Mouse (Mus musculus) hindbrain, embryonic 16.5 days (tissue): ENCODE measurements around the gene Maff. TPM values are rescaled to one million over a fixed set of nuclear protein-coding genes. Genes with fewer than 3 reads are reported as not detected.

Experiments used
- ATAC-seq: fragments of 200-750 bp; cut with Nextera tagmentation; 2 replicates; pipeline ENCODE4 v1.8.0; 2017; ENCODE audit warnings: moderate TSS enrichment, moderate library complexity
- H3K27ac ChIP-seq: fragments of 300-500 bp; sonication (generic); 2 replicates; pipeline ENCODE4 v1.5.1; 2014; ENCODE audit warnings: low read depth, mild to moderate bottlenecking, control low read depth, low read length, moderate library complexity
- H3K27me3 ChIP-seq: fragments of 300-500 bp; sonication (generic); replicated peaks from 2 replicates; pipeline ENCODE4 v1.6.1; 2014; ENCODE audit warnings: low read length; ENCODE audit not compliant: control insufficient read depth, insufficient read depth
- H3K36me3 ChIP-seq: fragments of 300-500 bp; sonication (generic); 2 replicates; pipeline ENCODE4 v1.6.1; 2014; ENCODE audit warnings: mild to moderate bottlenecking, low read length, moderate library complexity, mixed read lengths; ENCODE audit not compliant: control insufficient read depth, insufficient read depth
- H3K4me1 ChIP-seq: fragments of 300-500 bp; sonication (generic); 2 replicates; pipeline ENCODE4 v1.6.1; 2014; ENCODE audit warnings: low read depth, low read length; ENCODE audit not compliant: control insufficient read depth, insufficient read depth
- H3K4me2 ChIP-seq: fragments of 300-500 bp; sonication (generic); 2 replicates; pipeline ENCODE4 v1.6.1; 2014; ENCODE audit warnings: mild to moderate bottlenecking, low read length, control low read depth, moderate library complexity
- H3K4me3 ChIP-seq: fragments of 300-500 bp; sonication (generic); 2 replicates; pipeline ENCODE4 v1.5.1; 2014; ENCODE audit warnings: mild to moderate bottlenecking, low read length, control low read depth, moderate library complexity
- H3K9ac ChIP-seq: fragments of 300-500 bp; sonication (generic); 2 replicates; pipeline ENCODE4 v1.6.1; 2014; ENCODE audit warnings: low read depth, mild to moderate bottlenecking, control low read depth, low read length, moderate library complexity
- H3K9me3 ChIP-seq: fragments of 300-500 bp; sonication (generic); 2 replicates; pipeline ENCODE4 v1.6.1; 2014; ENCODE audit warnings: mild to moderate bottlenecking, low read length, moderate library complexity; ENCODE audit not compliant: control insufficient read depth
- WGBS: fragments of 180-500 bp; shearing (Covaris S2); extraction: QIAGEN DNeasy Blood & Tissue Kit; methylation state at CpG from one replicate; pipeline ENCODE4 v1.1.7; 2014; 5-methylcytosine and 5-hydroxymethylcytosine counted together
- polyA plus RNA-seq: library from polyadenylated mRNA; unstranded; fragments of >200 nt; fragmentation: Nextera tagmentation; extraction: Ambion mirVana; gene quantifications from 2 replicates; pipeline ENCODE4 v1.2.1, GENCODE M21; 2015

Gene Maff
- 1.1 and 1.2 TPM in 2 replicates for polyA plus RNA-seq

GRCm38 (mm10) chr15:79346051-79346793 is at the start of gene Maff:
Gene Maff, plus strand, starts transcription at chr15:79346621.
- Histone ChIP-seq H3K4me1 (peaks cover 8% of the 10 kb centered on the region), H3K9me3 (no peaks in the 10 kb centered on the region), H3K4me2 (peak within 1 kb of the TSS; percentile 85), H3K4me3 (peak within 1 kb of the TSS; percentile 53), H3K27me3 (no peaks in the 10 kb centered on the region; the same call in 1 of the 2 replicates), H3K36me3 (no peaks in the 10 kb centered on the region), H3K27ac (peak within 1 kb of the TSS; percentile 71), H3K9ac (peak within 1 kb of the TSS; percentile 78)
- ATAC-seq: no peak
- 55% methylated on average over 8 of the region's 8 CpGs for WGBS

GRCm38 (mm10) chr15:79298553-79298952 is 47.9 kb upstream of the Maff start:
- Histone ChIP-seq H3K9me3 (no peaks in the 10 kb centered on the region), H3K4me1 (no peaks in the 10 kb centered on the region), H3K9ac (no peak overlapping the region), H3K27me3 (no peaks in the 10 kb centered on the region), H3K4me3 (no peak overlapping the region), H3K27ac (no peak overlapping the region), H3K4me2 (no peak overlapping the region), H3K36me3 (no peaks in the 10 kb centered on the region)
- ATAC-seq: no peak
- WGBS: 83% methylated on average over 6 of the region's 6 CpGs

GRCm38 (mm10) chr15:79299563-79300155 is 46.8 kb upstream of the Maff start:
- H3K4me3 ChIP-seq: no peak overlapping the region
- WGBS: 89% methylated on average over 2 of the region's 2 CpGs
- H3K9ac ChIP-seq: no peak overlapping the region
- H3K4me2 ChIP-seq: no peak overlapping the region
- no peaks in the 10 kb centered on the region for H3K36me3 ChIP-seq
- no peaks in the 10 kb centered on the region for H3K4me1 ChIP-seq
- no peaks in the 10 kb centered on the region for H3K27me3 ChIP-seq
- no peaks in the 10 kb centered on the region for H3K9me3 ChIP-seq
- no peak overlapping the region for H3K27ac ChIP-seq
- no peak for ATAC-seq

GRCm38 (mm10) chr15:79303725-79304124 is 42.7 kb upstream of the Maff start:
- no peak overlapping the region for H3K4me3 ChIP-seq
- H3K27me3 ChIP-seq: no peaks in the 10 kb centered on the region
- no peaks in the 10 kb centered on the region for H3K9me3 ChIP-seq
- ATAC-seq: no peak
- H3K27ac ChIP-seq: no peak overlapping the region
- H3K36me3 ChIP-seq: no peaks in the 10 kb centered on the region; the same call in 1 of the 2 replicates
- no peak overlapping the region for H3K4me2 ChIP-seq
- no peak overlapping the region for H3K9ac ChIP-seq
- H3K4me1 ChIP-seq: no peaks in the 10 kb centered on the region
- 91% methylated on average over 8 of the region's 8 CpGs for WGBS

- H3K36me3 ChIP-seq: no peaks in the 10 kb centered on the region; the same call in 1 of the 2 replicates
Observed at GRCm38 (mm10) chr15:79304832-79305231, 41.6 kb upstream of the Maff start.

GRCm38 (mm10) chr15:79306043-79306637 is 40.3 kb upstream of the Maff start:
- Histone ChIP-seq H3K27ac (no peak overlapping the region), H3K9ac (no peak overlapping the region), H3K9me3 (no peaks in the 10 kb centered on the region), H3K4me2 (no peak overlapping the region), H3K27me3 (no peaks in the 10 kb centered on the region), H3K36me3 (peaks cover 3% of the 10 kb centered on the region), H3K4me3 (no peak overlapping the region), H3K4me1 (no peaks in the 10 kb centered on the region)
- 70% methylated on average over 23 of the region's 23 CpGs for WGBS
- no peak for ATAC-seq

More at GRCm38 (mm10) chr15:79304832-79305231, 41.6 kb upstream of the Maff start:
- Histone ChIP-seq H3K27me3 (no peaks in the 10 kb centered on the region), H3K4me3 (no peak overlapping the region), H3K4me1 (no peaks in the 10 kb centered on the region), H3K27ac (no peak overlapping the region), H3K9ac (no peak overlapping the region), H3K4me2 (no peak overlapping the region), H3K9me3 (no peaks in the 10 kb centered on the region)
- 62% methylated on average over 5 of the region's 5 CpGs for WGBS
- no peak for ATAC-seq

GRCm38 (mm10) chr15:79307861-79308260 is 38.6 kb upstream of the Maff start:
- H3K9ac ChIP-seq: no peak overlapping the region
- H3K4me2 ChIP-seq: no peak overlapping the region
- no peak overlapping the region for H3K27ac ChIP-seq
- H3K36me3 ChIP-seq: peaks cover 5% of the 10 kb centered on the region
- no peak overlapping the region for H3K4me3 ChIP-seq
- no peaks in the 10 kb centered on the region for H3K4me1 ChIP-seq
- ATAC-seq: no peak
- 71% methylated on average over 4 of the region's 4 CpGs for WGBS
- no peaks in the 10 kb centered on the region for H3K9me3 ChIP-seq
- no peaks in the 10 kb centered on the region for H3K27me3 ChIP-seq

GRCm38 (mm10) chr15:79313848-79314369 is 32.5 kb upstream of the Maff start:
- no peak for ATAC-seq
- WGBS: 74% methylated on average over 8 of the region's 8 CpGs
- no peak overlapping the region for H3K4me2 ChIP-seq
- H3K4me1 ChIP-seq: no peaks in the 10 kb centered on the region
- H3K9ac ChIP-seq: no peak overlapping the region
- no peaks in the 10 kb centered on the region for H3K27me3 ChIP-seq
- H3K9me3 ChIP-seq: no peaks in the 10 kb centered on the region
- peaks cover 5% of the 10 kb centered on the region; the same call in 1 of the 2 replicates for H3K36me3 ChIP-seq
- H3K27ac ChIP-seq: no peak overlapping the region
- H3K4me3 ChIP-seq: no peak overlapping the region

GRCm38 (mm10) chr15:79321733-79322190 is 24.7 kb upstream of the Maff start:
- Histone ChIP-seq H3K4me2 (no peak overlapping the region), H3K9ac (no peak overlapping the region), H3K4me1 (peaks cover 3% of the 10 kb centered on the region), H3K27ac (no peak overlapping the region), H3K4me3 (no peak overlapping the region), H3K9me3 (no peaks in the 10 kb centered on the region), H3K36me3 (no peaks in the 10 kb centered on the region), H3K27me3 (no peaks in the 10 kb centered on the region)
- 89% methylated on average over 5 of the region's 5 CpGs for WGBS
- no peak for ATAC-seq
